Mouse (Mus musculus): ENCODE data around the gene Srpk1.

DNA sequence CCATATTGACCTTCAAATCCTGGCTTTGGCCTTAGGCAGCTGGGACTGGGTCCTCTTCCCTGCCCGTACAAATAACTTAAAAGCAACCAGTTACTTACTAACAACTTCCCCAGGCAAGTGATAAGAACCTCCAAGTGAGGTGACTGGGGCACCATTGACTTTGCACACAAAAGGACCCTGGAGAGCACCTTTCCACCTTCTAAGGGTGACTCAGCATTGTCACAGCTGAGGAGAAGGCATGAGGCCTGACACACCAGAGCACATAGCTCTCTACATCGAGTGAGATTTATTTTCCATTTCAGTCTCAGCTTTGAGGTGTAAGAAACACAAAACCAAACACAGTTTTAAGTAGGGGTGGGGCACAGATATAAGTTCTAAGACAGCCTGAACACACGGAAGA, 31.9 kb downstream of the Srpk1 start:
- TF ChIP-seq CTCF (conservative IDR thresholded peaks at IDR 0.05; ENCODE audit: insufficient read depth, insufficient read length, low read depth, low read length) = no peak
- TF ChIP-seq POLR2A (IDR thresholded peaks at IDR 0.05; ENCODE audit: low read depth, low read length) = no peak

Data from kidney, adult 2 months (tissue).